Mouse (Mus musculus): ENCODE measurements around the gene Prkd3. TPM values are rescaled to one million over a fixed set of nuclear protein-coding genes. Genes with fewer than 3 reads are reported as not detected.

Gene Prkd3
- total RNA-seq (2023): 44.6 and 51.5 TPM in 2 replicates

GRCm38 (mm10) chr17:79020208-79020983 is at the start of gene Prkd3:
TSS of gene Prkd3 (minus strand) at chr17:79020816.

GRCm38 (mm10) chr17:79051606-79052005 is 31.0 kb upstream of the Prkd3 start, which contains the start of gene Qpct:
TSS of gene Qpct (plus strand) at chr17:79051906.

GRCm38 (mm10) chr17:78936466-78937228 is 84.0 kb downstream of the Prkd3 start, which contains the start of the genes Cebpz and Ndufaf7:
TSS of gene Cebpz (minus strand) at chr17:78937066.
TSS of gene Ndufaf7 (plus strand) at chr17:78937136.

GRCm38 (mm10) chr17:78916369-78916813 is 104.2 kb downstream of the Prkd3 start, which contains the start of gene Cebpzos:
TSS of gene Cebpzos (plus strand) at chr17:78916500.

DNA sequence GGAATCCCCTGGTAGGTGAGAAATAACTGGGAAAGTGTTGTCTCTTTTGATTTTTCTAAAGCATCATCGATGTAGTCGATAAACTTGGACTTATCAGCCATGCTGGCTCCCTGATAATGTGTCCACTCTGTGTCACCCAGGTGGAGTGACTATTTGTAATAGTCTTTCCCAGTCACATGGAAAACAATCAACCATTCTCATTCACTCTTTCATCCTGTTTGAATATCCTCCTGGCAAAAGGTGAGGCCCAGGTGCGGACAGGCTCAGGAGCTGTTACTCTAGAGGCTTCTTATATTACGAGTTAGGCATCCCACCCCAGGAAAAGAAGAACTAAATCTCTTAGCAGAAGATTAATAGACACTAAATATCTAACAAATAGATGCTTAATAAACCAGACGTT is 113.7 kb downstream of the Prkd3 start, which contains the start of gene Sult6b1:
TSS of gene Sult6b1 (minus strand) at position 101 of the 400 bp plus-strand sequence.

Other genes starting within 250 kb of the Prkd3 start
- gene Heatr5b, start 185.5 kb downstream of the Prkd3 start, total RNA-seq (2023): 18.8 and 20.3 TPM in 2 replicates
- gene Gpatch11, start 185.2 kb downstream of the Prkd3 start, total RNA-seq (2023): 19.6 and 38.9 TPM in 2 replicates
- gene Eif2ak2, start 138.2 kb downstream of the Prkd3 start, total RNA-seq (2023): 22.5 and 26.7 TPM in 2 replicates
- not detected in 2 replicates for gene Sult6b1, start 113.8 kb downstream of the Prkd3 start, total RNA-seq (2023)
- 6.3 and 6.7 TPM in 2 replicates for gene Cebpzos, start 104.3 kb downstream of the Prkd3 start, total RNA-seq (2023)
- 110 and 125 TPM in 2 replicates for gene Cebpz, start 83.8 kb downstream of the Prkd3 start, total RNA-seq (2023)
- 22.6 and 32.3 TPM in 2 replicates for gene Ndufaf7, start 83.7 kb downstream of the Prkd3 start, total RNA-seq (2023)
- 3.9 and 4.4 TPM in 2 replicates for gene Qpct, start 31.1 kb upstream of the Prkd3 start, total RNA-seq (2023)